ENCODE assay signal across 14 mouse cellular contexts in genomic region chr7:115698105-115698504, GRCm38 (mm10).
A peak's percentile ranks its signal among the peaks of the same experiment; 100 is the strongest.
DNase-seq lines count a peak whose midpoint lies in the region; ATAC-seq and TF ChIP-seq lines count a peak whose summit lies in the region.
"Had no signal": no experiment of that assay in that cellular context is flagged by ENCODE, and none has a peak within 500 bp of the region (broad histone marks: within the 10 kb centered on the region; RNA-seq: fewer than 3 reads in every experiment).

No protein-coding gene starts in this region.

- 87% methylated on average over 1 of the region's 1 CpGs for WGBS in liver, postnatal 0 days (ENCODE audit: insufficient replicate concordance)

- ATAC-seq in liver, postnatal 0 days, result no peak
- ATAC-seq: inflammation-experienced regulatory T-cells, adult 6 months had no signal

- H3K36me3 ChIP-seq in E14TG2a.4 (ENCODE audit: insufficient read depth, low read length), result no peaks in the 10 kb centered on the region
- peaks cover 6% of the 10 kb centered on the region; the same call in 1 of the 2 replicates for H3K36me3 ChIP-seq in liver, postnatal 0 days (replicated peaks; ENCODE audit: insufficient read depth, low read length)
- H3K36me3 ChIP-seq: neural tube, embryonic 12.5 days had no signal

- TF ChIP-seq CTCF in layer of hippocampus, adult 2 months (conservative IDR thresholded peaks at IDR 0.05), result peak; percentile 48
- TF ChIP-seq CTCF in E14TG2a.4 (conservative IDR thresholded peaks at IDR 0.05; ENCODE audit: low read length), result peak; percentile 64
- TF ChIP-seq CTCF in liver, postnatal 0 days (IDR thresholded peaks at IDR 0.05; ENCODE audit: low read depth), result peak; percentile 60

- H3K27me3 ChIP-seq in E14TG2a.4 (ENCODE audit: insufficient read depth, low read length), result no peaks in the 10 kb centered on the region
- no peaks in the 10 kb centered on the region for H3K27me3 ChIP-seq in liver, postnatal 0 days (ENCODE audit: insufficient read depth, low read length)
- H3K27me3 ChIP-seq: neural tube, embryonic 12.5 days had no signal

- no peaks in the 10 kb centered on the region for H3K9me3 ChIP-seq in E14TG2a.4 (ENCODE audit: low read length)
- no peaks in the 10 kb centered on the region for H3K9me3 ChIP-seq in liver, postnatal 0 days (ENCODE audit: low read length)
- H3K9me3 ChIP-seq: midbrain, embryonic 10.5 days; neural tube, embryonic 12.5 days had no signal

- H3K4me1 ChIP-seq in E14TG2a.4 (replicated peaks; ENCODE audit: low read depth, low read length), result no peaks in the 10 kb centered on the region
- H3K4me1 ChIP-seq in liver, postnatal 0 days (ENCODE audit: insufficient read depth), result no peaks in the 10 kb centered on the region
- H3K4me1 ChIP-seq: neural tube, embryonic 12.5 days had no signal

- H3K4me2 ChIP-seq in liver, postnatal 0 days (ENCODE audit: low read depth, low read length), result no peak overlapping the region
- H3K4me2 ChIP-seq: neural tube, embryonic 12.5 days had no signal

- no peak for TF ChIP-seq EP300 in liver, postnatal 0 days (IDR thresholded peaks at IDR 0.05; ENCODE audit: low read depth)

- H3K9ac ChIP-seq in liver, postnatal 0 days (replicated peaks), result no peak overlapping the region
- H3K9ac ChIP-seq: neural tube, embryonic 12.5 days had no signal

- no peak overlapping the region for H3K27ac ChIP-seq in layer of hippocampus, adult 2 months
- H3K27ac ChIP-seq in liver, postnatal 0 days (ENCODE audit: low read depth), result no peak overlapping the region
- H3K27ac ChIP-seq: midbrain, embryonic 10.5 days; neural tube, embryonic 12.5 days had no signal

- DNase-seq in layer of hippocampus, adult 2 months (ENCODE audit: low spot score in 2 of 2), result no peak
- no peak for DNase-seq in layer of hippocampus, adult 8-10 months (ENCODE audit: low spot score in 2 of 2)
- peak; percentile 28 for DNase-seq in A20 (ENCODE audit: low read depth, low spot score)
- DNase-seq in liver, postnatal 0 days, result peak; percentile 22
- no peak for DNase-seq in right cerebral cortex, postnatal 10 days (ENCODE audit: low spot score in 2 of 2)
- DNase-seq in layer of hippocampus, adult 9-11 months, result no peak
- DNase-seq: adrenal gland, postnatal 25 days; cerebellum, adult 11-12 months; gastrocnemius, postnatal 25 days; lung, adult 18-20 months had no signal

- no peak overlapping the region for H3K4me3 ChIP-seq in layer of hippocampus, adult 2 months
- no peak overlapping the region for H3K4me3 ChIP-seq in E14TG2a.4 (replicated peaks; ENCODE audit: low read length)
- no peak overlapping the region for H3K4me3 ChIP-seq in liver, postnatal 0 days (ENCODE audit: low read depth, low read length)
- H3K4me3 ChIP-seq: midbrain, embryonic 10.5 days; neural tube, embryonic 12.5 days had no signal

Comparison
In these comparisons a context has a peak if more than half of its experiments do, and no peak if none do; other contexts are left out.
1. DNase-seq: peak in A20 (single experiment) and liver, postnatal 0 days (single experiment); none in layer of hippocampus, adult 2 months (0 of 2), layer of hippocampus, adult 8-10 months (0 of 2), right cerebral cortex, postnatal 10 days (0 of 2) and layer of hippocampus, adult 9-11 months (single experiment).
2. Peak in every context shown above with its lines, with median percentiles within 50 percentile points of each other: CTCF ChIP-seq.